Comparison of ENCODE assay signal across 10 mouse cellular contexts in the genomic region with DNA sequence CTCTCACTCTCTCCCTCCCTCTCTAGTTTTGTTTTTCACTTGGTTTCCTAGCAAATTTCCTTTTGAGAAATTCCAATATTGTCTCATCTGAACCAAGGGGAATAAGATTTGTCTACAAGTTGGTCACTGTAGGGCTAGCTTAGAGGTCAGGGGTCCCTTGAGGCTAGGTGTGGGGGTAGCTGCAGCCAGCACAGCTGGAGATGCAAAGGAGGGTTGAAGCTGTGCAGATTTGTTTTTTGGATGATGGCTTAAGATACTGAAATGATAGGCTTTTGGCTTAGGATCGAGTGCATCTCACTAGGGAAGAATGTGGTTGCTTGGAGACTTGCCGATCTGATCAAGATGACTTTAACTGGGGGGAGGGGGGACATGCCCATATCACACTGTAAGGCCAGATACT.
"Had no signal": no experiment of that assay in that cellular context is flagged by ENCODE, and none has a peak within 500 bp of the region (broad histone marks: within the 10 kb centered on the region; RNA-seq: fewer than 3 reads in every experiment).

No protein-coding gene starts in this region.

- DNase-seq: kidney, postnatal 25 days; layer of hippocampus, adult 9-11 months; liver, embryonic 13.5 days; lung, adult 2 months; lung, postnatal 14 days; lung, postnatal 4 days; midbrain, embryonic 14.5 days; thymus, postnatal 25 days had no signal

- H3K4me3 ChIP-seq: layer of hippocampus, adult 2 months; liver, embryonic 13.5 days had no signal

- H3K27ac ChIP-seq: kidney, postnatal 0 days; layer of hippocampus, adult 2 months; liver, embryonic 13.5 days had no signal
